Mouse (Mus musculus) Patski (cell line): ENCODE results near the gene Zfp747. TPM values are rescaled to one million over a fixed set of nuclear protein-coding genes. Genes with fewer than 3 reads are reported as not detected.
"Not testable (repeated sequence)": the region's sequence is repeated elsewhere in the genome, so short reads cannot be mapped to it uniquely, and the experiment has no call there.

Experiments
- ATAC-seq: fragments of 100-300 bp; one replicate; pipeline ENCODE4 v1.8.0; 2021
- CTCF ChIA-PET: fragments of 350-600 bp; sonication (Branson Sonifier 250); formaldehyde crosslinking; loops from one replicate; lab custom pipeline; 2022; ENCODE audit warnings: inconsistent platforms; lab: Charles Lee
- POLR2A ChIA-PET: fragments of 350-600 bp; sonication (Branson Sonifier 250); formaldehyde crosslinking; loops from one replicate; lab custom pipeline; 2022; ENCODE audit warnings: antibody characterized with exemption, inconsistent platforms; lab: Charles Lee
- DNase-seq: peaks from one replicate; pipeline ENCODE4 v3.0.0-alpha.2; 2011; ENCODE audit warnings: low read depth, low spot score
- H3K27me3 ChIP-seq: fragments of 371-371 bp; one replicate; pipeline ENCODE4 v1.5.1; 2021
- CTCF ChIP-seq: fragments of 100-300 bp; IDR thresholded peaks from one replicate; pipeline ENCODE4 v1.5.1; 2021
- in situ Hi-C: fragments of 300-500 bp; cut with MboI; formaldehyde crosslinking; loops from 3 replicates; pipeline ENCODE4 v1.11.1; 2018; ENCODE audit warnings: low pct_unique_long_range_greater_than_20kb, mixed read lengths
- polyA plus RNA-seq: library from polyadenylated mRNA; unstranded; gene quantifications from one replicate; pipeline ENCODE4 v1.2.3, GENCODE M21; 2021

The Zfp747 gene
- 4.9 TPM for polyA plus RNA-seq

DNA sequence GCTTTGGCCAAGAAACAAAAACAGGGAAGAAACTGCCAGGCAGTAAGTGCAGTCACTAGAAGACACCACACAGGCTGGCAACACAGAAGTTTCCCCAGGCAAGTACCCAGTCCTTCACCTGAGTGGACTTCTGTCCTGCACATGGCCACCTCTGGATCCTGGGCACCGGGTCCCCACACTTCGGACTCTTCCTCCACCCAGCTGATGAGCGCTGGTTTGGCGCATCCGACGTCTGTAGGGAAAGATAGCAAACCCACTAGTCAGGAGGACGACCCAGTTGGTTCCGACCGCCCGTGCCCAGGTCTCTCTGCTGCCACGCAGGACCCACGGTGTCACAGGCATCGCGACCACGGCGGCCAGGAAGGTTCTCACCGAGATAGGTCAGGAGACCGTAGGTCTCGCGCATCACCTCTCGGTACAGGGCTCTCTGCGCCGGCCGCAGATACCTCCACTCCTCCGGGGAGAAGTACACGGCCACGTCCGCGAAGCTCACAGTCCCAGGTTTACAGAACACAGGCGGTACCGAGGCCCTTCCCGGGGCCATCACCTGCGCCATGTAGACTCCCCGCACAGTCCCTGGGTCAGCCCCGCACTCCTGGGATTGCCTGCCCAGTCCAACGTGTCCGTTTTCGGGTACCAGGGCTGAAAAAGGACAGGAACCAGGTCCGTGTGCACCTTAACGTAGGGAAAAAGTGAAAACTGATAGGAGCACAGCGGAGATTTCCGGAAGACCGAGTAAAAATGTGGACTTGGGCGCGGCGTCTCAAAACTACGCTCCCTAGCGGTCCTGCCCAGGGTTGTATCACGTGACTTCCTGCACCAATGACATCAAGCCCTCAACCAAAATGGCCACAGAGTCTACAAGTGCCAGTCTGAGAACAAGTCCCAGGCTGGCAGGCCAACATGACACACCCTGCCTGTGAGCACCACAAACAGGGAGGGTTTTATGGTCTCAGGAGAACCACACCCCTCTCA lies at the start of gene Zfp747:
Gene Zfp747, minus strand, starts transcription at position 780 of the 975 bp plus-strand sequence.
- peak; percentile 54 for TF ChIP-seq CTCF
- ATAC-seq, in situ Hi-C loops, H3K27me3 ChIP-seq, CTCF ChIA-PET: not testable (repeated sequence)
- POLR2A ChIA-PET: interaction anchor here (0.6 to 0.9 kb wide), 2 partner anchors 18 to 194 kb away, joined by 3 read pairs; partner anchors contain the start of gene E430018J23Rik
- DNase-seq: peak; percentile 31

DNA sequence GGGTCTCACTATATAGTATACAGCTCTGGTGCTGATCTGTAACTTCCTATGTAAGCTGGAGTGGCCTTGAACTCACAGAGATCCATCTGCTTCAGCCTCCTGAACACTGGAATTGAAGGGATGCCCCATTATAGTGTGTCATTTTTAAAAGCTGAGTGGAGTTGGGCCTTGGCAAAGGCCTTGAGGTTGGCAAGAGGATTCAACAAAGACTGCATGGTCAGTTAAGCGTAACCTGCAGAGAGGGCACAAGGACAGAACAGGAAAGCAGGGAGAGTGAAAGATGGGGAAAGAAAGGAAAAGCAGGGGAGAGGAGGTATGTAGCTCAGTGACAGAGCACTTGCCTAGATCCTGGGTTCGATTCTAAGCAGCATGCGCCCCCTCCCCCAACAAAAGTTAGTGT lies 49.4 kb upstream of the Zfp747 start:
- CTCF ChIA-PET: interaction anchor here (1.2 kb wide), 1 partner anchor 35 kb away, joined by 3 read pairs; no protein-coding TSS in a partner anchor
- in situ Hi-C loops: no loop called here
- TF ChIP-seq CTCF: no peak
- no peak for DNase-seq
- POLR2A ChIA-PET: interaction anchor here (1.6 kb wide), 1 partner anchor 23 kb away, joined by 4 read pairs; no protein-coding TSS in a partner anchor
- no peaks in the 10 kb centered on the region for H3K27me3 ChIP-seq
- no peak for ATAC-seq

DNA sequence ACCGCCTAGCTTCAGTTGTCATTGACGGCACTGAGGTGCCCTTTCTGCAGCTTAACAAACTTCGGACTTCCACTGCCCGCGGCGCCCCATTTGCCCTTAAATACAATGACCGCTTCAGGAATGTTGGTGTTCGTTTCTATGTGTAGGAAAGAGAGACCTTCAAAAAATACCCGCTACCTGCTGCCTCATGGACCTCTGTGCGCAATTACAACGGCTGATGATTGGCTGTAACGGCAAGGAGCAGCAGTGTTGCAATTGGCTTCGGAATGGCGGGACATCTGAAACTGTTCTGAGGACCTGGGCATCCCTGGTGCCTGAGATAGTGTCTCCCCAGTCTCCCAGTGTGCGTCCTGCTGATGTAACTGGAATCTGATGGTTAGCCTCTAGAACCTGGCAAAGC lies 46.4 kb upstream of the Zfp747 start:
- H3K27me3 ChIP-seq: no peaks in the 10 kb centered on the region
- no peak for DNase-seq
- POLR2A ChIA-PET: interaction anchor here (1.0 kb wide), 1 partner anchor 26 kb away, joined by 3 read pairs; the partner anchor contains the start of gene Zfp689
- TF ChIP-seq CTCF: no peak
- CTCF ChIA-PET: no interaction called here
- in situ Hi-C loops: no loop called here
- ATAC-seq: peak; percentile 21

DNA sequence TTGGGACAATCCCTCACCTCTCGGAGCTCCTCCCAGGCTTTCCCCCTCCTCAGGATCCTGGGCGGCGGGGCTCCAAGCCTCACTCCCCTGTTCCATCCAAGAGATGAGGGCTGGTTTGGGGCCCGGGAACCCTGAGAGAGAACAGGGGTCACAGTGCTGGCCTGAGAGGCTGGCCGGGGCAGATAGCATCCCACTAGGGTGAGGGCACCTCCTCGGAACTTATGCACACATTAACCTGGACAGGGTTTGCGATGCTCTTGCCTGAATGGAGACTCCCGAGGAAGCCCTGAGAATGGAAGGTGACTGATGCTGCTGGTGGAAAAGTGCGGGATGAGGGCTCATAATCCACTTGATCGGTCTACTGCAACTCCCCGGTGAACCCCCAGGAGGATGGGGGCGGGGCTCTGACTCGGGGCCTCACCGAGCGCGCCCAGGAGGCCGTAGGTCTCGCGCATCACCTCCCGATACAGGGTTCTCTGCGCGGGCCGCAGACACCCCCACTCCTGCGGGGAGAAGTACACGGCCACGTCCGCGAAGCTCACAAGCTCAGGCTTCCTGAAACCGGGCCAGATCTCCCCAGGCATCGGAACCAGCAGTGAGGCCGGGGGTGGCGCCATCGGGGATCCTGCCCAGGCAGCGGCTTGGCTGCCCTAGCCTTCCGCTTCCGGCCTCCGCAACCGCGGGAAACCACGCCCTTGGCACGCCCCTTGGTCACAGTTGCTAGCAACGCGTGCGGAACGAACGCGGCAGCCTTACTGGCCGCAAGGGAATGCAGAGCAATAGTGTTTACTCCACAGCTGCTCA lies 45.7 kb upstream of the Zfp747 start, which contains the start of gene Zfp688:
Gene Zfp688, minus strand, starts transcription at position 681 of the 804 bp plus-strand sequence.
- POLR2A ChIA-PET: interaction anchor here (1.0 kb wide), 1 partner anchor 27 kb away, joined by 3 read pairs; the partner anchor contains the start of gene Zfp689
- TF ChIP-seq CTCF: no peak
- DNase-seq (peak; percentile 34), ATAC-seq (peak; percentile 92)
- CTCF ChIA-PET: no interaction called here
- H3K27me3 ChIP-seq: no peaks in the 10 kb centered on the region
- in situ Hi-C loops: no loop called here

DNA sequence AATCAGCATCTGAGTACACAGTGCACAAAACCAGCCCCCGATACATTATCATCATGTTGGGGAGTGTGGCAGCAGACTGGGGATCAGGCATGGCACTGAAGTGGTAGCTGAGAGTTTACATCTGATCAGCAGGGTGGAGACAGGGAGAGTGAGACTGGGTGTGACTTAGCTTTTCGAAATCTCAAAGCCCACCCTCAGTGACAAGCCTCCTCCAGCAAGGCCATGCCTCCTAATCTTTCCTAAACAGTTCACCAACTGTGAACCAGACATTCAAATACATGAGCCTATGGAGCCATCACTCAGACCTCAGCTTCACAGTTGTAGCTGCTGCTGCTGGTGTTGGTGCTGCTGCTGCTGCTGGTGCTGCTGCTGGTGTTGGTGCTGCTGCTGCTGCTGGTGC lies 35.6 kb upstream of the Zfp747 start:
- TF ChIP-seq CTCF: no peak
- ChIA-PET CTCF (no interaction called here), POLR2A (no interaction called here)
- in situ Hi-C loops: no loop called here
- no peaks in the 10 kb centered on the region for H3K27me3 ChIP-seq
- no peak for ATAC-seq
- no peak for DNase-seq

DNA sequence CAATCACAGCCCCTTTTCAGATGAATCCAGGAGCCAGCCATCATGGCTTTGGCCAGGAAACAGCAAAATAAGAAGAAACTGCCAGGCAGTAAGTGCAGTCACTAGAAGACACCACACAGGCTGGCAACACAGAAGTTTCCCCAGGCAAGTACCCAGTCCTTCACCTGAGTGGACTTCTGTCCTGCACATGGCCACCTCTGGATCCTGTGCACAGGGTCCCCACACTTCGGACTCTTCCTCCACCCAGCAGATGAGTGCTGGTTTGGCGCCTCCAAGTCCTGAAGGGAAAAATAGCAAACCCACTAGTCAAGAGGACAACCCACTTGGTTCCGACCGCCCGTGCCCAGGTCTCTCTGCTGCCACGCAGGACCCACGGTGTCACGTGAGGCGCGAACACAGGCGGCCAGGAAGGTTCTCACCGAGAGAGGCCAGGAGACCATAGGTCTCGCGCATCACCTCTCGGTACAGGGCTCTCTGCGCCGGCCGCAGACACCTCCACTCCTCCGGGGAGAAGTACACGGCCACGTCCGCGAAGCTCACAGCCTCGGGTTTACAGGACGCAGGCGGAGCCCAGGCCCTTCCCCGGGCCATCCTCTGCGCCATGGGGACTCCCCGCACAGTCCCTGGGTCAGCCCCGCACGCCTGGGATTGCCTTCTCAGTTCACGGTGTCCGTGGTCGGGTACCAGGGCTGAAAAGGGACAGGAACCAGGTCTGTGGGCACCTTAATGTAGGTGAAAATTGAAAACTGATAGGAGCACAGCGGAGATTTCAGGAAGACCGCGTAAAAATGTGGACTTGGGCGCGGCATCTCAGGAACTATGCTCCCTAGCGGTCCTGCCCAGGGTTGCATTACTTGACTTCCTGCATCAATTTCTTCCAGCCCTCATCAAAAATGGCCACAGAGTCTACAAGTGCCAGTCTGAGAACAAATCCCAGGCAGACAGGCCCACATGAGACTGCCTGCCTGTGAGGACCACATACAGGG lies 30.4 kb upstream of the Zfp747 start, which contains the start of gene Zfp764:
Gene Zfp764, minus strand, starts transcription at position 821 of the 986 bp plus-strand sequence.
- TF ChIP-seq CTCF: peak; percentile 44
- POLR2A ChIA-PET, H3K27me3 ChIP-seq, ATAC-seq, in situ Hi-C loops, DNase-seq: not testable (repeated sequence)
- CTCF ChIA-PET: interaction anchor here (0.6 kb wide), 1 partner anchor 39 kb away, joined by 3 read pairs; no protein-coding TSS in a partner anchor

DNA sequence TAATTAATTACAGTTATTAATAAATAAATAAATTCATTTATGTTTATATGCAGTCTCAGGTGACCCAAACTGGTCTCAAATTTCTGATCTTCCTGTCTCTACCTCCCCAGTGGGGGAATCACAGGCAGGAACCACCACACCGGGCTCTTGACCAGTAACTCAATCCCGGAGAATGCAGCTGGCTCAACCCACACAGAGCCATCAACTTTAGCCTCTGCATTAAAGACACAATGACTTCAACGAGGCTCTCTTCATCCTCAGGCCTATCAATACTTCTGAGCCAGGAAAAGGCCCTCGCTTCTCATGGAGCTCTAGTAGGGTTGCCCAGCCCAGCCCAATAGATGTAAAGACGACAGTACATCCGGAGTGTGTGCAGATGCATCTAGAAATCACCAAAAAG lies 28.3 kb upstream of the Zfp747 start:
- DNase-seq, CTCF ChIA-PET, POLR2A ChIA-PET, in situ Hi-C loops, H3K27me3 ChIP-seq, ATAC-seq: not testable (repeated sequence)

DNA sequence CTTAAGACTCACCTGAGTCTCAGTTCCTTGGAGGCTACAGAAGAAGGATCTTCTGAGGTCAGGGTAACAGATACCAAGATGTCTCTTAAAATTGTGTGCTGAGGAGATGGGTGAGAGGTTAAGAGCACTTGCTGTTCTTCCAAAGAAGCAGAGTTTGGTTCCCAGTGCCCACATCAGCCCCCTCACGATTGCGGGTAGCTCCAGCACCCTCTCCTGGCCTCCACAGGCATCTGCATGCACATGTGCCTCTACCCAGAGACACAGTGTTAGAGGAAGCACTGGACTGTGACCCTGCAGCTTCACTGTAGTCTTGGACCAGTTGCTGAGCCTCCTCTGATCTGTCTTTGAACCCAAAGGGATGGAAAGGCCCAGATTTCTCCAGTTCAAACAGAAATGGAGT lies 27.1 kb upstream of the Zfp747 start:
- ChIA-PET POLR2A (no interaction called here), CTCF (no interaction called here)
- peak; percentile 12 for TF ChIP-seq CTCF
- in situ Hi-C loops: no loop called here
- ATAC-seq (no peak), DNase-seq (no peak)
- H3K27me3 ChIP-seq: no peaks in the 10 kb centered on the region

DNA sequence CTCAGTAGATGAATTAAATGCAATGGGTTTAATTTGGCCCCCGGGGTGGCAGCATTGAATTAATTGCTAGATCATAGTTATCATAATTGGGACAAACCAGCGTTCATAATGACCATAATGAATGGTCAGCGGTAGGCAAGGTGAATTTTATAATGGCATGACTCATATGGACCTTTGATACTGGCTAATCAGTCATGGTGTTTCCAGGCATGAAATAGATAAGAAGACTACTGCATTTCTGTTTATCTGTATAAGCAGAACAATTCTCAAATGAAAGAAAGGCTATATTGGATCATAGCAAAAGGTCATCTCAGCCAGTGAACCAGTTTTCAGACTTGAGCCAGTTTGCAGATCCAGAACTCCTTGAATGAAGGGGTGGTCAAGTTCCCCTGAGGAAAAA lies 24.5 kb upstream of the Zfp747 start:
- ATAC-seq: no peak
- no peak for TF ChIP-seq CTCF
- POLR2A ChIA-PET: no interaction called here
- H3K27me3 ChIP-seq: no peaks in the 10 kb centered on the region
- no peak for DNase-seq
- in situ Hi-C loops: no loop called here
- CTCF ChIA-PET: no interaction called here
